ENCODE assay signal across 14 mouse cellular contexts in genomic region chr6:124477221-124477655, GRCm38 (mm10). TPM values are rescaled to one million over a fixed set of nuclear protein-coding genes. Genes with fewer than 3 reads are reported as not detected.
A peak's percentile ranks its signal among the peaks of the same experiment; 100 is the strongest.
DNase-seq lines count a peak whose midpoint lies in the region; ATAC-seq and TF ChIP-seq lines count a peak whose summit lies in the region.
"Had no signal": no experiment of that assay in that cellular context is flagged by ENCODE, and none has a peak within 500 bp of the region (broad histone marks: within the 10 kb centered on the region; RNA-seq: fewer than 3 reads in every experiment).

No protein-coding gene starts in this region.

- H3K79me2 ChIP-seq in liver, adult 2 months (ENCODE audit: control insufficient read depth, insufficient read depth, low read length): no peaks in the 10 kb centered on the region
- H3K79me2 ChIP-seq in myocyte (ENCODE audit: control insufficient read depth, insufficient read depth): no peaks in the 10 kb centered on the region

- H3K4me2 ChIP-seq in liver, embryonic 11.5 days: no peak overlapping the region
- peak overlapping the region; percentile 60 for H3K4me2 ChIP-seq in myocyte (ENCODE audit: low read depth)
- H3K4me2 ChIP-seq in midbrain, embryonic 15.5 days: no peak overlapping the region
- H3K4me2 ChIP-seq: hindbrain, embryonic 14.5 days had no signal

- no peak for ATAC-seq in liver, embryonic 11.5 days (replicated peaks; ENCODE audit: low FRiP score)
- no peak for ATAC-seq in midbrain, embryonic 15.5 days (replicated peaks)

- H3K27ac ChIP-seq in liver, adult 2 months (replicated peaks; ENCODE audit: insufficient read depth, low read depth, low read length): peak overlapping the region; percentile 94
- 0 out of 2 replicates have a peak overlapping the region, but pooled peaks have one; percentile 1 for H3K27ac ChIP-seq in liver, embryonic 11.5 days (ENCODE audit: low read depth, low read length)
- H3K27ac ChIP-seq in midbrain, embryonic 15.5 days: no peak overlapping the region
- H3K27ac ChIP-seq: heart, embryonic 15.5 days; hindbrain, embryonic 14.5 days had no signal

- H3K9me3 ChIP-seq in liver, embryonic 11.5 days (ENCODE audit: control insufficient read depth, low read length): no peaks in the 10 kb centered on the region
- no peaks in the 10 kb centered on the region for H3K9me3 ChIP-seq in midbrain, embryonic 15.5 days
- H3K9me3 ChIP-seq: heart, embryonic 15.5 days had no signal

- 34% methylated on average over 5 of the region's 5 CpGs for WGBS in liver, adult 2 months
- 58% methylated on average over 5 of the region's 5 CpGs for WGBS in liver, embryonic 11.5 days
- 66% methylated on average over 5 of the region's 5 CpGs for WGBS in midbrain, embryonic 15.5 days

- DNase-seq in liver, adult 2 months (ENCODE audit: extremely low read depth, low read depth, low spot score): no peak
- DNase-seq in liver (no peak), ES-CJ7 (ENCODE audit: low read depth, low spot score) (peak; percentile 65)
- no peak for DNase-seq in liver, embryonic 11.5 days (ENCODE audit: low spot score)
- DNase-seq in frontal cortex, postnatal 36 days (ENCODE audit: low spot score in 2 of 2): no peak
- no peak for DNase-seq in right cerebral cortex, postnatal 10 days (ENCODE audit: low spot score in 2 of 2)
- DNase-seq: cerebellum, adult 9-11 months; kidney, adult 8-10 months; midbrain, embryonic 14.5 days; retina, postnatal 1 day had no signal

- H3K27me3 ChIP-seq in liver, adult 2 months (ENCODE audit: control insufficient read depth, insufficient read depth, low read length): no peaks in the 10 kb centered on the region
- no peaks in the 10 kb centered on the region for H3K27me3 ChIP-seq in liver, embryonic 11.5 days (replicated peaks; ENCODE audit: control insufficient read depth, insufficient read depth, low read length)
- no peaks in the 10 kb centered on the region for H3K27me3 ChIP-seq in myocyte (ENCODE audit: control insufficient read depth, insufficient read depth, insufficient read length)
- no peaks in the 10 kb centered on the region for H3K27me3 ChIP-seq in midbrain, embryonic 15.5 days (replicated peaks)
- H3K27me3 ChIP-seq: heart, embryonic 15.5 days had no signal

- no peak overlapping the region for H3ac ChIP-seq in myocyte (ENCODE audit: control insufficient read depth, insufficient read length)

- no peak overlapping the region for H3K4me3 ChIP-seq in liver, adult 2 months (ENCODE audit: insufficient read depth, low read depth, low read length)
- no peak overlapping the region for H3K4me3 ChIP-seq in liver, embryonic 11.5 days (ENCODE audit: low read depth, low read length)
- H3K4me3 ChIP-seq in myocyte: no peak overlapping the region
- H3K4me3 ChIP-seq in midbrain, embryonic 15.5 days: no peak overlapping the region
- H3K4me3 ChIP-seq: heart, embryonic 15.5 days had no signal

- no peak for TF ChIP-seq POLR2A in liver, adult 2 months (IDR thresholded peaks at IDR 0.05; ENCODE audit: extremely low read depth, insufficient read depth, low read length)
- TF ChIP-seq POLR2A in myocyte (IDR thresholded peaks at IDR 0.05; ENCODE audit: insufficient read length, low read depth): no peak

- H3K4me1 ChIP-seq in liver, adult 2 months (ENCODE audit: control insufficient read depth, insufficient read depth, low read length): peaks cover 26% of the 10 kb centered on the region
- H3K4me1 ChIP-seq in liver, embryonic 11.5 days (replicated peaks; ENCODE audit: control insufficient read depth, insufficient read depth, low read length): peaks cover 15% of the 10 kb centered on the region
- no peaks in the 10 kb centered on the region for H3K4me1 ChIP-seq in midbrain, embryonic 15.5 days

- no peak for TF ChIP-seq CTCF in liver, adult 2 months (IDR thresholded peaks at IDR 0.05; ENCODE audit: low read depth, low read length)

- H3K9ac ChIP-seq in liver, adult 2 months (ENCODE audit: low read depth, low read length): no peak overlapping the region
- H3K9ac ChIP-seq in liver, embryonic 11.5 days (ENCODE audit: low read depth, low read length): no peak overlapping the region
- no peak overlapping the region for H3K9ac ChIP-seq in midbrain, embryonic 15.5 days
- H3K9ac ChIP-seq: heart, embryonic 15.5 days; hindbrain, embryonic 14.5 days had no signal

- no peaks in the 10 kb centered on the region for H3K36me3 ChIP-seq in liver, adult 2 months (ENCODE audit: control insufficient read depth, insufficient read depth, low read length)
- no peaks in the 10 kb centered on the region for H3K36me3 ChIP-seq in liver, embryonic 11.5 days (ENCODE audit: control insufficient read depth, insufficient read depth, low read length)
- no peaks in the 10 kb centered on the region for H3K36me3 ChIP-seq in myocyte (ENCODE audit: control insufficient read depth, insufficient read depth)
- H3K36me3 ChIP-seq in midbrain, embryonic 15.5 days (replicated peaks): no peaks in the 10 kb centered on the region
- H3K36me3 ChIP-seq: heart, embryonic 15.5 days had no signal

TF ChIP-seq in myocyte, 11 proteins besides CTCF, POLR2A, EP300 and RAD21:
- TF ChIP-seq TCF12 (IDR thresholded peaks at IDR 0.05; ENCODE audit: insufficient read depth, poor library complexity, severe bottlenecking): no peak
- TF ChIP-seq E2F4 (IDR thresholded peaks at IDR 0.05; ENCODE audit: insufficient read depth): no peak
- no peak for TF ChIP-seq MYOD1 (IDR thresholded peaks at IDR 0.05; ENCODE audit: control insufficient read depth in 1 of 3, insufficient read length in 2 of 3, low read depth in 2 of 3)
- no peak for TF ChIP-seq SRF (IDR thresholded peaks at IDR 0.05; ENCODE audit: control insufficient read depth, insufficient read length, low read depth)
- no peak for TF ChIP-seq MAX (IDR thresholded peaks at IDR 0.05; ENCODE audit: low read depth)

RNA-seq across cellular contexts. Expression of gene Clstn3, which starts 12.6 kb away (rescaled TPM):
- total RNA-seq in liver, adult 2 months (2014; rRNA removed): 1.6 and 2.7 TPM in 2 replicates
- 4.1 and 4.4 TPM in 2 replicates for polyA plus RNA-seq in liver, adult 2 months (2012; rRNA removed)
- 6.1 and 7.6 TPM in 2 replicates for polyA plus RNA-seq in liver, embryonic 11.5 days (2014; fragmentation: Nextera tagmentation; extraction: Ambion mirVana)
- polyA plus RNA-seq in myocyte (2012; fragmentation: generic; extraction: Trizol): 2.2 TPM
- polyA plus RNA-seq in midbrain, embryonic 15.5 days (2015; fragmentation: Nextera tagmentation; extraction: Ambion mirVana): 146 and 153 TPM in 2 replicates

RNA-seq across cellular contexts. Expression of gene C1rl, which starts 15.7 kb away (rescaled TPM):
- 53.6 and 59.5 TPM in 2 replicates for total RNA-seq in liver, adult 2 months (2014; rRNA removed)
- polyA plus RNA-seq in liver, adult 2 months (2012; rRNA removed): 67.3 and 73.0 TPM in 2 replicates
- polyA plus RNA-seq in liver, embryonic 11.5 days (2014; fragmentation: Nextera tagmentation; extraction: Ambion mirVana): 4.1 and 4.4 TPM in 2 replicates
- 1.2 TPM for polyA plus RNA-seq in myocyte (2012; fragmentation: generic; extraction: Trizol)
- polyA plus RNA-seq in midbrain, embryonic 15.5 days (2015; fragmentation: Nextera tagmentation; extraction: Ambion mirVana): 0.23 and 0.30 TPM in 2 replicates

RNA-seq across cellular contexts. Expression of gene C1ra, which starts 35.0 kb away (rescaled TPM):
- 165 and 177 TPM in 2 replicates for total RNA-seq in liver, adult 2 months (2014; rRNA removed)
- polyA plus RNA-seq in liver, adult 2 months (2012; rRNA removed): 92.5 and 119 TPM in 2 replicates
- 2.8 and 2.9 TPM in 2 replicates for polyA plus RNA-seq in liver, embryonic 11.5 days (2014; fragmentation: Nextera tagmentation; extraction: Ambion mirVana)
- 1.9 TPM for polyA plus RNA-seq in myocyte (2012; fragmentation: generic; extraction: Trizol)
- 0.27 and 0.28 TPM in 2 replicates for polyA plus RNA-seq in midbrain, embryonic 15.5 days (2015; fragmentation: Nextera tagmentation; extraction: Ambion mirVana)

Comparison
In these comparisons a context has a peak if more than half of its experiments do, and no peak if none do; other contexts are left out.
1. RNA of gene C1rl, which starts 15.7 kb away (polyA plus RNA-seq): 67.3 to 73.0 TPM in liver, adult 2 months; 4.1 to 4.4 TPM in liver, embryonic 11.5 days, 1.2 TPM in myocyte (single experiment) and 0.23 to 0.30 TPM in midbrain, embryonic 15.5 days; every median in the first group is over 10 times any median in the second.
2. RNA of gene C1ra, which starts 35.0 kb away (polyA plus RNA-seq): 92.5 to 119 TPM in liver, adult 2 months; 2.8 to 2.9 TPM in liver, embryonic 11.5 days, 1.9 TPM in myocyte (single experiment) and 0.27 to 0.28 TPM in midbrain, embryonic 15.5 days; every median in the first group is over 10 times any median in the second.
3. RNA of gene Clstn3, which starts 12.6 kb away (polyA plus RNA-seq): 146 to 153 TPM in midbrain, embryonic 15.5 days; 6.1 to 7.6 TPM in liver, embryonic 11.5 days, 4.1 to 4.4 TPM in liver, adult 2 months and 2.2 TPM in myocyte (single experiment); every median in the first group is over 10 times any median in the second.